Mouse (Mus musculus) embryonic facial prominence, embryonic 13.5 days (tissue): ENCODE measurements around the gene Hnrnpul2. TPM values are rescaled to one million over a fixed set of nuclear protein-coding genes. Genes with fewer than 3 reads are reported as not detected.

Experiments
- polyA plus RNA-seq: library from polyadenylated mRNA; unstranded; fragments of >200 nt; fragmentation: Nextera tagmentation; extraction: Ambion mirVana; gene quantifications from 2 replicates; pipeline ENCODE4 v1.2.1, GENCODE M21; 2015

The Hnrnpul2 gene
- polyA plus RNA-seq, 1 experiment from 2014 or later = 7.6 TPM

Other genes starting within 250 kb of the Hnrnpul2 start
- not detected in 2 replicates for gene Slc22a8, start 228.8 kb upstream of the Hnrnpul2 start, polyA plus RNA-seq
- gene Slc22a6, start 202.0 kb upstream of the Hnrnpul2 start, polyA plus RNA-seq = 0.08 and 0.12 TPM in 2 replicates
- 0.66 and 1.4 TPM in 2 replicates for gene Chrm1, start 156.2 kb upstream of the Hnrnpul2 start, polyA plus RNA-seq
- gene Slc3a2, start 96.6 kb upstream of the Hnrnpul2 start, polyA plus RNA-seq = 99.9 and 116 TPM in 2 replicates
- gene Wdr74, start 84.2 kb upstream of the Hnrnpul2 start, polyA plus RNA-seq = 88.6 and 100 TPM in 2 replicates
- 2.2 and 2.7 TPM in 2 replicates for gene 1700092M07Rik, start 79.3 kb upstream of the Hnrnpul2 start, polyA plus RNA-seq
- gene Stx5a, start 78.6 kb upstream of the Hnrnpul2 start, polyA plus RNA-seq = 182 and 184 TPM in 2 replicates
- gene Nxf1, start 62.9 kb upstream of the Hnrnpul2 start, polyA plus RNA-seq = 199 and 230 TPM in 2 replicates
- gene Tmem223, start 49.0 kb upstream of the Hnrnpul2 start, polyA plus RNA-seq = 211 and 227 TPM in 2 replicates
- 67.6 and 76.1 TPM in 2 replicates for gene Tmem179b, start 45.5 kb upstream of the Hnrnpul2 start, polyA plus RNA-seq
- 28.5 and 35.6 TPM in 2 replicates for gene Taf6l, start 33.6 kb upstream of the Hnrnpul2 start, polyA plus RNA-seq
- 175 and 178 TPM in 2 replicates for gene Polr2g, start 21.4 kb upstream of the Hnrnpul2 start, polyA plus RNA-seq
- gene Zbtb3, start 17.5 kb upstream of the Hnrnpul2 start, polyA plus RNA-seq = 5.5 and 6.0 TPM in 2 replicates
- gene Ttc9c, start 677 bp upstream of the Hnrnpul2 start, polyA plus RNA-seq = 78.7 and 82.9 TPM in 2 replicates
- not detected in 2 replicates for gene AC129217.1, start 9.8 kb downstream of the Hnrnpul2 start, polyA plus RNA-seq
- 52.6 and 53.3 TPM in 2 replicates for gene Bscl2, start 17.5 kb downstream of the Hnrnpul2 start, polyA plus RNA-seq
- 10.4 and 10.6 TPM in 2 replicates for gene Gng3, start 19.2 kb downstream of the Hnrnpul2 start, polyA plus RNA-seq
- 0.65 and 0.74 TPM in 2 replicates for gene Lrrn4cl, start 30.8 kb downstream of the Hnrnpul2 start, polyA plus RNA-seq
- gene Ubxn1, start 51.5 kb downstream of the Hnrnpul2 start, polyA plus RNA-seq = 184 and 189 TPM in 2 replicates
- gene Uqcc3, start 60.9 kb downstream of the Hnrnpul2 start, polyA plus RNA-seq = 64.2 and 72.3 TPM in 2 replicates
- gene Lbhd1, start 63.7 kb downstream of the Hnrnpul2 start, polyA plus RNA-seq = 56.0 and 91.0 TPM in 2 replicates
- gene Gm49403, start 63.9 kb downstream of the Hnrnpul2 start, polyA plus RNA-seq = not detected in 2 replicates
- gene 1810009A15Rik, start 68.8 kb downstream of the Hnrnpul2 start, polyA plus RNA-seq = 84.9 and 90.0 TPM in 2 replicates
- not detected in 2 replicates for gene Gm49416, start 68.9 kb downstream of the Hnrnpul2 start, polyA plus RNA-seq
- gene Ints5, start 73.0 kb downstream of the Hnrnpul2 start, polyA plus RNA-seq = 36.7 and 42.6 TPM in 2 replicates
- 107 and 108 TPM in 2 replicates for gene Ganab, start 78.1 kb downstream of the Hnrnpul2 start, polyA plus RNA-seq
- 44.7 and 54.6 TPM in 2 replicates for gene B3gat3, start 100.4 kb downstream of the Hnrnpul2 start, polyA plus RNA-seq
- 2.7 and 3.3 TPM in 2 replicates for gene Rom1, start 109.3 kb downstream of the Hnrnpul2 start, polyA plus RNA-seq
- 32.3 and 32.8 TPM in 2 replicates for gene Eml3, start 109.5 kb downstream of the Hnrnpul2 start, polyA plus RNA-seq
- 187 and 189 TPM in 2 replicates for gene Mta2, start 121.9 kb downstream of the Hnrnpul2 start, polyA plus RNA-seq
- 33.6 and 34.5 TPM in 2 replicates for gene Tut1, start 133.8 kb downstream of the Hnrnpul2 start, polyA plus RNA-seq
- 481 and 529 TPM in 2 replicates for gene Eef1g, start 147.0 kb downstream of the Hnrnpul2 start, polyA plus RNA-seq
- gene Ahnak, start 169.3 kb downstream of the Hnrnpul2 start, polyA plus RNA-seq = 51.0 and 57.8 TPM in 2 replicates